Mouse (Mus musculus): ENCODE results near the gene Tjp2.

DNA sequence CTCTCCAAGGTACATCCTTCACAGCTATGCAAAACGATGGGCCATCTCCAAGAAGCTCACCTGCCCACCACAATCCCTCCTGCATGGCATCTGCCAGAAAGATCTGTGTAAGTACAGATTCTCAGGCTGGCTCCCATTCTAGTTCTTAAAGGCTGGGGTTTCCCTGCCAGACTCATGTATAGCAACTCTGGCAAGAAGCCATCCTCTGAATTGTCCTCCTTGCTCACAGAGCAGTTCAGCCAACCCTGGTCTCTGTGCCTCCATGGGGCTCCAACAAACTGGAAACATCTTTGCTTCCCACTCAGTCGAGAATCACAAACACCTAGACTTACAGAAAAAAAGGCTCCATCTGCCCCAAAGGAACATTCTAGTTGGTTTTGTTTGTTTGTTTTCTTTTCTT lies 139.5 kb downstream of the Tjp2 start:
- TF ChIP-seq CTCF (IDR thresholded peaks at IDR 0.05; ENCODE audit: control insufficient read depth, insufficient read depth, insufficient replicate concordance, low read depth, low read length): no peak
- no peak for TF ChIP-seq POLR2A (IDR thresholded peaks at IDR 0.05; ENCODE audit: control insufficient read depth, low read depth, low read length)

All from testis, adult 2 months (tissue).